Mouse (Mus musculus) lung, embryonic 15.5 days (tissue): ENCODE measurements around the gene Tspan31. TPM values are rescaled to one million over a fixed set of nuclear protein-coding genes. Genes with fewer than 3 reads are reported as not detected.
A peak's percentile ranks its signal among the peaks of the same experiment; 100 is the strongest.
"Not testable (repeated sequence)": the region's sequence is repeated elsewhere in the genome, so short reads cannot be mapped to it uniquely, and the experiment has no call there.

ENCODE experiments used
- ATAC-seq: fragments of 200-750 bp; cut with Nextera tagmentation; 2 replicates; pipeline ENCODE4 v1.8.0; 2017; ENCODE audit warnings: moderate number of reproducible peaks, borderline replicate concordance; ENCODE audit not compliant: low FRiP score, low TSS enrichment; ENCODE audit errors: extremely low read depth
- H3K27ac ChIP-seq: fragments of 300-500 bp; sonication (generic); 2 replicates; pipeline ENCODE4 v1.5.1; 2015; ENCODE audit warnings: moderate library complexity, mild to moderate bottlenecking, inconsistent platforms
- H3K27me3 ChIP-seq: fragments of 300-500 bp; sonication (generic); 2 replicates; pipeline ENCODE4 v1.6.1; 2015; ENCODE audit warnings: inconsistent platforms
- H3K36me3 ChIP-seq: fragments of 300-500 bp; sonication (generic); 2 replicates; pipeline ENCODE4 v1.6.1; 2015; ENCODE audit warnings: inconsistent platforms
- H3K4me1 ChIP-seq: fragments of 300-500 bp; sonication (generic); 2 replicates; pipeline ENCODE4 v1.6.1; 2015; ENCODE audit warnings: inconsistent platforms
- H3K4me2 ChIP-seq: fragments of 300-500 bp; sonication (generic); 2 replicates; pipeline ENCODE4 v1.6.1; 2015; ENCODE audit warnings: inconsistent platforms, mild to moderate bottlenecking, moderate library complexity
- H3K4me3 ChIP-seq: fragments of 300-500 bp; sonication (generic); 2 replicates; pipeline ENCODE4 v1.5.1; 2015; ENCODE audit warnings: mild to moderate bottlenecking, inconsistent platforms
- H3K9ac ChIP-seq: fragments of 300-500 bp; sonication (generic); 2 replicates; pipeline ENCODE4 v1.6.1; 2015; ENCODE audit warnings: inconsistent platforms
- H3K9me3 ChIP-seq: fragments of 300-500 bp; sonication (generic); 2 replicates; pipeline ENCODE4 v1.6.1; 2016; ENCODE audit warnings: inconsistent platforms
- WGBS: fragments of 180-500 bp; shearing (Covaris S2); methylation state at CpG from one replicate; pipeline ENCODE4 v1.1.7; 2015; 5-methylcytosine and 5-hydroxymethylcytosine counted together
- polyA plus RNA-seq: library from polyadenylated mRNA; unstranded; fragments of >200 nt; fragmentation: Nextera tagmentation; extraction: Ambion mirVana; gene quantifications from 2 replicates; pipeline ENCODE4 v1.2.1, GENCODE M21; 2015

Tspan31 gene
- polyA plus RNA-seq, 1 experiment from 2014 or later, result 175 TPM

DNA sequence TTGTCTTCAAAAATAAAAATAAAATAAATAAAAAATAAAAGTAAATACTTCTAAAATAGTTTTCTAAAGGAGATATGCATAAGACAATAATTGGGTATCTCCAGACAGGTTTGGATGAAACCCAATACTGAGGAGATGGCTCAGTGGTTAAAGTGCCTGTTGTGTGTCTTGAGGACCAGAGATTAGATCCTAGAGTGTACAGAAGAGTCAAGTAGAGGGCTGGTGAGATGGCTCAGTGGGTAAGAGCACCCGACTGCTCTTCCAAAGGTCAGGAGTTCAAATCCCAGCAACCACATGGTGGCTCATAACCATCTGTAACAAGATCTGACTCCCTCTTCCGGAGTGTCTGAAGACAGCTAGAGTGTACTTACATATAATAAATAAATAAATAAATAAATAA lies 2.9 kb upstream of the Tspan31 start:
- H3K27me3 ChIP-seq, result peaks cover 28% of the 10 kb centered on the region
- H3K9me3 ChIP-seq, H3K4me2 ChIP-seq, H3K36me3 ChIP-seq, H3K27ac ChIP-seq, H3K4me3 ChIP-seq, H3K9ac ChIP-seq, ATAC-seq: not testable (repeated sequence)
- H3K4me1 ChIP-seq, result peaks cover 18% of the 10 kb centered on the region
- WGBS, result 59% methylated on average over 2 of the region's 2 CpGs

DNA sequence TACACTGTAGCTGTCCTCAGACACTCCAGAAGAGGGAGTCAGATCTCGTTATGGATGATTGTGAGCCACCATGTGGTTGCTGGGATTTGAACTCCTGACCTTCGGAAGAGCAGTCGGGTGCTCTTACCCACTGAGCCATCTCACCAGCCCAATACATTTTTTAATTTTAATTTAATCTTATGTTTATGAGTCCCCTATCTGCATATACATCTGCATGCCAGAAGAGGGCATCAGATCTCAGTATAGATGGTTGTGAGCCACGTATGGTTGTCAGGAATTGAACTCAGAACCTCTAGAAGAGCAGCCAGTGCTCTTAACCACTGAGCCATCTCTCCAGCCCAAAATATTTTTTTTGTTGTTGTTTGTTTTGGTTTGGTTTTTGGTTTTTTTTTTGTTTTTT lies 2.2 kb upstream of the Tspan31 start:
- Histone ChIP-seq H3K27me3 (peaks cover 21% of the 10 kb centered on the region), H3K36me3 (peaks cover 14% of the 10 kb centered on the region), H3K4me1 (peaks cover 22% of the 10 kb centered on the region)
- WGBS, result 77% methylated on average over 4 of the region's 4 CpGs
- H3K9ac ChIP-seq, ATAC-seq, H3K4me3 ChIP-seq, H3K4me2 ChIP-seq, H3K27ac ChIP-seq, H3K9me3 ChIP-seq: not testable (repeated sequence)

DNA sequence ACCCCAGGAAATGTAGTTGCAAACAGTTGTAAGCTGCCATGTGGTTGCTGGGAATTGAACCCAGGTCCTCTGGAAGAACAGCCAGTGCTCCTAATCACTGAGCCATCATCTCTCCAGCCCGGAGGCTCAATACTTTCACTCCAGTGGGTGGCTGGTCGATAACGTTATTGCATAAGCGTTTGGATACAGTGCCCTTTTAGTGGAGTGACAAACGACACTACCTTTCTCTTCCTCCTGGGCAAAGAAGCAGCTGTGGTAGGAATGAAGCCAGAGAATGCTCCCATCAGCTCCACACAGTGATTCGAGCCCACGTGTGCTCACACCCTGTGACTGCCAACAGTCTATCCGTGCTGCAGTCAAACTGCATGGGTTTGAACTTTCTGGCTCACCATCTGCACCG lies 1.1 kb upstream of the Tspan31 start:
- no peak overlapping the region for H3K27ac ChIP-seq
- H3K9me3 ChIP-seq, result no peaks in the 10 kb centered on the region
- H3K4me1 ChIP-seq, result peaks cover 22% of the 10 kb centered on the region
- H3K27me3 ChIP-seq, result peaks cover 10% of the 10 kb centered on the region
- peak overlapping the region; percentile 57 for H3K4me3 ChIP-seq
- H3K9ac ChIP-seq, result peak overlapping the region; percentile 67; the same call in 1 of the 2 replicates
- peaks cover 24% of the 10 kb centered on the region for H3K36me3 ChIP-seq
- no peak for ATAC-seq
- peak overlapping the region; percentile 83 for H3K4me2 ChIP-seq
- WGBS, result 64% methylated on average over 9 of the region's 9 CpGs

DNA sequence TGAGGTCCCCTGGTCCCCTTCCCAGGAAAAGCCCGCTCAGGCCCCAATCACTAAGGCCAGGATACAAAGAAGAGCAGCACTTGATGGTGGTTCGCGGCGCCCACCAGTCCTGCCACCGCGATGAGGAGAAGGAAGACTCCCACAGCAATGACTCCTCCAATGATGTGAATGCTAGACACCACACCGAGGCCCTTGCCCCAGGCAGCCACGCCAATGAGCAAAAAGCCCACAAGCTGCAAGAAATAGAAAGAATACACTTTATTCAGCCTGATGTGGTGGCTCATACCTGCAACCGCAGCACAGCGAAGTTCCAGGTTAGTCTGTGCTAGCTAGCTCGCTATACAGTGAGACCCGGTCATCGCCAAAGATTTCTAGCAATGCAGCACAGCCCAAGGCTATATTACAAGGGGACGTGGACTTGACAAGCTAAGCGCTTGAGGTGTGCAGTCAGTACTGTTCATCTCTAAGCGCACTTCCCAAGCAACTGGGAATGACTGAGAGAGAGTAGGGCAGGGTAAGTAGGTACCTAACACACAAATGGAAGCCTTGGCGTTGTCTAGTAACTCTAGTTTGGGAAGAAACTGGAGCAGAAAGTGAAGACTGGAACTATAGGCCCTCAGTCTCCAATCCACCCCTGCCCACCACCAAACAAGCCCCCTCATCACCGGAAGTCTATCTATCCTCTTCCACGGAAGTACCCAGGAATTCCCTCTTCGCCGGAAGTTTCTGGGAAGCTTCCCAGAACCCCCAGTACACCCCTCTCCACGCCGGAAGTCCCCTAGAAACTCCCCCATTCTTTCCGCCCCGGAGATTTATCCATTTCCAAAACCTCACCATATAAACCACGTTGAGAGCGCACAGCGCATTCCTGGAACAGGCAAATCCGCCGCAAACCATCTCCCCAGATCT lies 529 bp downstream of the Tspan31 start:
- peaks cover 39% of the 10 kb centered on the region for H3K36me3 ChIP-seq
- H3K4me1 ChIP-seq, result peaks cover 29% of the 10 kb centered on the region
- H3K27me3 ChIP-seq, result no peaks in the 10 kb centered on the region
- H3K9ac ChIP-seq, result peak overlapping the region; percentile 58
- H3K4me3 ChIP-seq, result peak overlapping the region; percentile 57
- peak overlapping the region; percentile 83 for H3K4me2 ChIP-seq
- 4% methylated on average over 30 of the region's 30 CpGs for WGBS
- H3K9me3 ChIP-seq, result no peaks in the 10 kb centered on the region
- peak; percentile 54 for ATAC-seq
- H3K27ac ChIP-seq, result peak overlapping the region; percentile 90

DNA sequence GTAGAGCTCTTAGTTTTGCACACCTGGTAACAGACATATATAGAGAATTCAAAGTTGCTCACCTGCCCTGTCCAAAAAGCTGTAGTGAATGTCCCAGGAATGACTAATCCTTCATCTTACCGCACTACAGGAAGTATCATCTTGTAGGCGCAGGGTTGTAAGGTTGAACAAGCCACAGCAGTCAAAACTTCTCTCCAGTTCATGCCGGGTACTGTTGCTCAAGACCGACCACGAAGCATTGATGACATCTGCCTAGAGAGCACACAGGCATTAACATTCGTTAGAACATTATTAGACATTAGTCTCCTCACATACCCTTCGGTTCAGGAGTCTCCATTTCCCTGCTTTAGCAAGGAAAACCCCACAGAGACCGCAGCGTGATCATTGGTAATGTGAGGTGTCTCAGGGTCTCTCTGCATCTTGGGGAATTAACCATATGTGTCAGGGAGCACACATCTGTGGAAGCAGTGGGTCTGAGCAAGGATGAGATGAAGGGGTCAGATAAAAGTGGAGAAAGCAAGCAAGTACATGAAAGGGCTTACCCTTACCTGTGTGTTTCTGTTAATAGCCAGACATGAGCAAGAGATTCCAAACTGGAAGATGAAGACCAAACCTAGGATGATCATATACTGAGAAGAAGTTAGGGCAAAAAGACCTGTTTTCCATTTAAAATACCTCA lies 1.6 kb downstream of the Tspan31 start:
- Histone ChIP-seq H3K4me1 (peaks cover 29% of the 10 kb centered on the region), H3K4me2 (peak overlapping the region; percentile 83), H3K9ac (peak overlapping the region; percentile 58), H3K27me3 (no peaks in the 10 kb centered on the region), H3K9me3 (no peaks in the 10 kb centered on the region), H3K4me3 (peak overlapping the region; percentile 57), H3K36me3 (peaks cover 39% of the 10 kb centered on the region), H3K27ac (0 out of 2 replicates have a peak overlapping the region, but pooled peaks have one; percentile 90)
- WGBS, result 62% methylated on average over 9 of the region's 9 CpGs
- no peak for ATAC-seq

DNA sequence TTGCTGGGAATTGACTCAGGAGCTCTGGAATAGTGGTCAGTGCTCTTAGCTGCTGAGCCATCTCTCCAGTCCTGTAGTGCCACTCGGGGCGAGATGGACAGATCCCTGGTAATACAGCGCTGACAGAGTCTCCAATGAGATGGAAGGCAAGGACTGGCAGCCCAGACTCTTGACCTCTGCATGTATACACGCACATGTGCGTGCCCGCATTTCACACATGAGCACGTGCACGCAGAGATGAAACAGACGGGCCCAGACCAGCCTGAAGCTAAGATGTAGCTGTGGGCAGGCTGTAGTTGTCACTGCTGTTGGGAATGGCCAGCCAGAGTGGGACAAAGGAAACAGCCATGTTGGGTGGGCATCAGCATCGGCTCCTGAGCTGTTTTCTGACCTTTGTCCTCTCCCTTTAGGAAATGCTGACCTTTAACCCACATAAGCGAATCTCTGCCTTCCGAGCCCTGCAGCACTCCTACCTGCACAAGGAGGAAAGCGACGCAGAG lies 3.5 kb downstream of the Tspan31 start:
- no peak for ATAC-seq

DNA sequence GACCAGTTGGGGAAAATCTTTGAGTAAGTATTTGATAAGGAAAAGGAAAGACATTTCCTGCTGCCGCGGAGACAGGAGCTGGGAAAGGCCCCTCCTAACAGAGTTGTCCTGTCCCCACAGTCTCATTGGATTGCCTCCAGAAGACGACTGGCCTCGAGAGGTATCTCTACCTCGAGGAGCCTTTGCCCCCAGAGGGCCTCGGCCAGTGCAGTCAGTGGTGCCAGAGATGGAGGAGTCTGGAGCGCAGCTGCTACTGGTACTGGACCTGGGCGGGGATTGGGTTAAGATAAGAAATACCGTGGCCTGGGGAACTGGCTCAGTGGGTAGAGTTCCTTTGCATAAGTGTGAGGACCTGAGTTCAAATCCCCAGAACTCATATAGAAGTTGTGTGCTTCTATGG lies 4.1 kb downstream of the Tspan31 start:
- 73% methylated on average over 9 of the region's 9 CpGs for WGBS
- H3K36me3 ChIP-seq, result peaks cover 39% of the 10 kb centered on the region
- H3K9ac ChIP-seq, result no peak overlapping the region
- no peaks in the 10 kb centered on the region for H3K9me3 ChIP-seq
- no peak overlapping the region for H3K4me3 ChIP-seq
- H3K4me2 ChIP-seq, result no peak overlapping the region
- no peak for ATAC-seq
- H3K4me1 ChIP-seq, result peaks cover 28% of the 10 kb centered on the region
- no peak overlapping the region for H3K27ac ChIP-seq
- H3K27me3 ChIP-seq, result peaks cover 11% of the 10 kb centered on the region

More for the DNA sequence above, 3.5 kb downstream of the Tspan31 start:
- H3K27me3 ChIP-seq, result peaks cover 5% of the 10 kb centered on the region; the same call in 1 of the 2 replicates
- H3K9me3 ChIP-seq, result no peaks in the 10 kb centered on the region
- 90% methylated on average over 14 of the region's 14 CpGs for WGBS
- H3K4me1 ChIP-seq, result peaks cover 33% of the 10 kb centered on the region
- H3K36me3 ChIP-seq, result peaks cover 39% of the 10 kb centered on the region
- H3K4me3 ChIP-seq, result no peak overlapping the region
- no peak overlapping the region for H3K9ac ChIP-seq
- H3K4me2 ChIP-seq, result no peak overlapping the region
- H3K27ac ChIP-seq, result no peak overlapping the region

DNA sequence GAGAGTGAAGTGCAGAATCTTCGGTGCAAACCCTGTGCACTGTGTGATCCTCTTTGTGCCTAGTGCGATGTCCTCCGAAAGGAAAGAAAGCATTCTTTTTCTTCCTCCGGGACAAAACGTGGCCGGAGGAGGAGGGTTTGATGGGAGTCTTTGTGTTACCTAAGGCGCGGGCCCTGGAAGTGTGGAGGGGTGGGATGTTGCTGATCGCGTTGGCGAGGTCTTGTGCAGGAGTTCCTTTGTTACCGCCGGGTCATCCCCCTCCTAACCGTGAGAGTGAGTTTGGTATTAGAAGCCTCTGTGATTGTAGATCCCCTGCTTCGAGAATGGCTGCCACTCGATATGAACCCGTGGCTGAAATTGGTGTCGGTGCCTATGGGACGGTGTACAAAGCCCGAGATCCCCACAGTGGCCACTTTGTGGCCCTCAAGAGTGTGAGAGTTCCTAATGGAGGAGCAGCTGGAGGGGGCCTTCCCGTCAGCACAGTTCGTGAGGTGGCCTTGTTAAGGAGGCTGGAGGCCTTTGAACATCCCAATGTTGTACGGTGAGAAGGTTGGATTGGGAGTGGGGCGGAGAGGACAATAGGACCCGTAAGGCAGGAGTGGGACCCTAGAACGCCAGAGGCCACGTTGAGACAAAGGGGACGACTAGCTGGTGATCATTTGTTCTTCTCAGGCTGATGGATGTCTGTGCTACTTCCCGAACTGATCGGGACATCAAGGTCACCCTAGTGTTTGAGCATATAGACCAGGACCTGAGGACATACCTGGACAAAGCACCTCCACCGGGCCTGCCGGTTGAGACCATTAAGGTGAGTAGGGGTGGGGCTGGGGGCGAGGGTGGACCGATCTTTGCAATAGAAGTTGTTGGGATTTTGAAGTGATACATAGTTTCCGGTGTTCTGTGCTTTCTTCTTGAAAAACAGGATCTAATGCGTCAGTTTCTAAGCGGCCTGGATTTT lies 5.9 kb downstream of the Tspan31 start:
- no peak for ATAC-seq
- 6% methylated on average over 37 of the region's 37 CpGs for WGBS
- Histone ChIP-seq H3K4me2 (peak overlapping the region; percentile 68), H3K27me3 (peaks cover 26% of the 10 kb centered on the region), H3K36me3 (peaks cover 39% of the 10 kb centered on the region), H3K4me1 (peaks cover 34% of the 10 kb centered on the region), H3K27ac (peak overlapping the region; percentile 87), H3K9ac (peak overlapping the region; percentile 97), H3K4me3 (peak overlapping the region; percentile 85), H3K9me3 (no peaks in the 10 kb centered on the region)

DNA sequence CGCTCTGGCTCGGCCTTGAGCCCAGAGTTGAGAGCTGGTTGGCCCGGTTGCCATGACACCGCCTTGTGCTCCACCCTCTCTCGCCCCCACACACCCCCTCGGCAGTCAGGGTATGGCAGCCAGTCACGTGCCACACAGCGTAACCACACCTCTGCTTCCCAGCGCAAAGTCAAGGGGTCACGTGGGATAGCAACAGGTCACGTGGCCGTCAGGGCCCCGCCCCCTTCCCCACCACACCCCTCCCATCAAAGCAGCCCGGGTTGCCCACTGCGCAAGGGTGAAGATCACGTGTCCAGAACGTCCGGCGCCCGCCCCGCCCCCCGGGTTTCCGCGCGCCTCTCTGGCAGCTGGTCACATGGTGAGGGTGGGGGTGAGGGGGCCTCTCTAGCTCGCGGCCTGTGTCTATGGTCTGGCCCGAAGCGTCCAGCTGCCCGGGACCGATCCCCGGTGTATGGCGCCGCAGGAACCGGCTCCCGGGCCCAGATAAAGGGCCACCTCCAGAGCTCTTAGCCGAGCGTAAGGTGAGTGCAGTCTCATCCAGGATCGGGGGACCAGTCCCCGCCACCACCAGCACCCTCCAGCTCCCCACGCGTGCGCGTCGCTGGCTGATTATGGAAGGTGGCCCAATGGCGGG lies 6.7 kb downstream of the Tspan31 start, which contains the start of gene Cdk4:
Gene Cdk4, plus strand, starts transcription at position 296 of the 634 bp plus-strand sequence.
- WGBS, result under 1% methylated on average over 46 of the region's 46 CpGs
- H3K9me3 ChIP-seq, result no peaks in the 10 kb centered on the region

DNA sequence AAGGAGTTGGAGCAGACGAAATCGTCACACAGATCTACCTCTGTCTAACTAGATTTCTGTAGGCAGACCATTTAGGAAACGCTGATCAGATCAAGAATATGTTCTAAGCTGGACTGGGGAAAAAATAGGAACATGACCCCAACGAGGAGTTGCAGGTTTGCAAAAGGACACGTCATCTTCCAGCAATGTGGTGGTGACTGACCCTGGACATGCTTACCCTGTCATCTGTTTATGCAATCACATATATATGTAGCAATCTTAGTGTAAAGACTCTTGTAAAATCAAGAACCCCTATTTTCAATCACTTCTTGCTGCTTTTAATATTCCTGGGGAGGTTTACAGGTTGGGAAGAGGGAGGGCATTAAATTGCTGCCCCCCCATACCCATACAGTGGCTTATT lies 7.6 kb downstream of the Tspan31 start:
- H3K4me2 ChIP-seq, result peak overlapping the region; percentile 68; the same call in 1 of the 2 replicates
- whole genome bisulfite sequencing, result 68% methylated on average over 5 of the region's 5 CpGs
- H3K4me1 ChIP-seq, result peaks cover 30% of the 10 kb centered on the region; the same call in 1 of the 2 replicates
- no peak overlapping the region for H3K27ac ChIP-seq
- H3K9me3 ChIP-seq, result no peaks in the 10 kb centered on the region
- peaks cover 31% of the 10 kb centered on the region for H3K27me3 ChIP-seq
- H3K4me3 ChIP-seq, result no peak overlapping the region
- no peak for ATAC-seq
- no peak overlapping the region for H3K9ac ChIP-seq
- H3K36me3 ChIP-seq, result peaks cover 28% of the 10 kb centered on the region

More for the DNA sequence above, 6.7 kb downstream of the Tspan31 start, which contains the start of gene Cdk4:
- Histone ChIP-seq H3K9ac (peak within 1 kb of the TSS; percentile 97), H3K36me3 (peaks cover 36% of the 10 kb centered on the region), H3K4me3 (peak within 1 kb of the TSS; percentile 85), H3K4me1 (peaks cover 34% of the 10 kb centered on the region), H3K4me2 (peak within 1 kb of the TSS; percentile 68), H3K27me3 (peaks cover 31% of the 10 kb centered on the region), H3K27ac (peak within 1 kb of the TSS; percentile 87)
- peak; percentile 93 for ATAC-seq
